Mouse (Mus musculus): ENCODE data around the gene Trim6.
"Not testable (repeated sequence)": the region's sequence is repeated elsewhere in the genome, so short reads cannot be mapped to it uniquely, and the experiment has no call there.

Gene Trim6

DNA sequence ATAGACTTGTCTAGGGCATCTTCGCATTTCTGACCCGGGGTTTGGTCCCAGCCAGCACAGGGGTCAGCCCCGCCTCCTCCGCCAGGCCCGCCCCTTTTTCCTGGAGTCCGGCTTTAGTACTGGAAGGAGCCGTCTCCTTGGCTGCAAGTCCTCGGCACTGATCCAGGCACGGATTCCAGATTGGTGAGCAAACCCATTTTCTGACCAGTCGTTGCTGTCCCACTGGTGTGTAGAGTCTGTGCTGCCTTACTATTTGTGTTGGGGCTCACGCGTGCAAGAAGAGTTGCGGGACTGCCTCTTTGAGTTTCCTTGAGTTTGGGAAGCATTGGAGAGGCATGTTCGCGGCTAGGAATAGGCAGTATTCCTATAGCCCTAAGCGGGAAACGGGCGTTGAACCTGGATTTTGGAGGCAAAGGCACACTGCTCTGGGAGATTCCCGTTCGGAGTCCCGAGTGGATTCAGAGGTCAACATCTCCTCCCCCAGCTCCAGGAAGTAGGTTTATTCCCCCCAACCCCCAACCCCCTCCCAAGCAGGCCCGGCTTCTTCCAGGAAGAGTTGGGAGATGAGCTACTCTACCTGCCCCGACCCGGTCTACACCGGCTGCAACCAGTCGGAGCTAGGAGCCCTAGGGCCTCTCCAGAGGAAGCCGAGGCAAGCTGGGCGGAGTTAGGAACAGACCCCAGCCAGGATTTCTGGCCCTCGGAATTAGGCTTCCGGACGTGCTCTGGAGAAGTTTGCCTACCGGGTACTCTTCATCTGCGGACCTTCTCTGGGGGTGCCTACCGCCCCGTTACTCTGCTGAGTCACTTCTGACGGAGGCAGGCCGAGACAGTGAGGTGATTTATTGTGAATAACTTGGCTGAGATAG is at the start of gene Trim6:
Gene Trim6, plus strand, starts transcription at position 93 of the 869 bp plus-strand sequence.
- in situ Hi-C loops (cut with MboI; ENCODE audit: low sequenced_read_pairs): no loop called here

DNA sequence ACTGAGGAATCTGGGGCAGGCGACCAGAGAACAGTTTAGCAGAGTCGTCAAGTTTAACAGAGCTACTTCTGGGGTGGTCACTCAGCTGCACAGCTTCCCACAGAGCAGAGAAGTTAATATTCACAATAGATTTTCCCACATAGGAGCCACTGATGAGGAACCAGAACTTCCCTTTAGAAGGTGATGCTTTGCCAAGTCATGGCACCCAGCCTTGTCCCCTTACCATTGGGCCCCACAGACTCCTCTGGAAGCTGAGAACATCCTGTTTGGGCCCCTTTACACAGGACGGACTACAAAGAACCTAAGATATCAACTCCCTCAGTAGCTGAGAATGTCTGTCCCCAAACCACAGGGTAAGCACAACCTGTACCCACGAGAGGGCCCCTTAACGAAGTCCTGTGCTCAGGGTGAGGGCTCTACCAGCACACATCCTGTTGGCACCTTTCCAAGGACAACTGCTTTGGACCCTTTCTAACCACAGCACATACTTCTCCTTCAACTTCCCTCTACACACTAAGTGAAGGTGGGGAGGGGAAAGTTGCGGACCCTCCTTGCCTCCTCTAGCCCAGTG is 48.9 kb upstream of the Trim6 start:
- in situ Hi-C loops (cut with MboI; ENCODE audit: low sequenced_read_pairs): no loop called here

DNA sequence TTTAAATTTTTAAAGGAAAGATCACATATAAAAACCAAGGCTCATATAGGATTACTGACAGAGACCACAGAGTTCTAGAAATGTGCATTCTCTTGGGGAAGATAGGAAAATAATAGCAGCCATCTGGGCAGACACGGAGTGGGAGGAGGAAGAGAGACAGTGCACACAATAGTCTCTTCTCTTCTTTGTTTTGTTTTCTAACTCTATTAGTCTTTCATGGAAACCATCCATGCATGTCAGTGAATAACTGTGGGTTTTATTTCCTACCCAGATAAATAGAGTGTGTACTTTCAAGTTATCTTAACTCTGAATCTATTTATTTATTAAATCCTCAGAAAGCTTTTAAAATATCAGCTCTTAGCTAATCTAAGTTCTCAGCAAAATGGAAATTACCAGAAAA is 43.5 kb upstream of the Trim6 start:
- in situ Hi-C loops (cut with MboI; ENCODE audit: low sequenced_read_pairs): no loop called here

DNA sequence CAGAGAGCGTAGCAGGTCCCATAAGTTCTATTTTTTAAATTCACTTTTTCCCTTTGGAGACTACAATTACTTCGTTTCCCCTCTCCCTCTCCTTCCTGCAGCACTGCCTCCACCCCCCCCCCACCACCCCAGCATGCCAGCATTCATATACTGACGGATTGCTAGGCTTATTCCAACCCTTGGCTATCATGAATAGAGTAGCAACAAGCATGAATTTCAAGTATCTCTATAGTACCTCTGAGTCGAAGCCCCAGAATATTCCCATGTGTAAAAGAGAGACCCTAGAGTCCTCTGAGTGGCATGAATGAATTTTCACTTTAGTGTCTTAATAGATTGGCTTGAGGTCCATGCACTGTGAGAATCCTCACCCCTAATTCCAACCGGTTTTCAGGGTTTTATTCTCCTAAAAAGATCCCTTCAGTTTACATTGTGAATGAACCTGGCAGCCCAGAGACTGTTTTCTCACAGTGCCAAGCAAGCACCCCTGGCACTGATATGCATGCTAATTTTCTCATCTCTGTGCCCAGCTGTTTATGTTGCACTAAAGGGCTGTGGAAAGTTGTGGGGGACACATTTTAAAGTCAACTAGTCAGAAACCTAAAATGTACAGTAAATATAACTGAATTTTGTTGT is 40.1 kb upstream of the Trim6 start:
- in situ Hi-C loops (cut with MboI; ENCODE audit: low sequenced_read_pairs): no loop called here

DNA sequence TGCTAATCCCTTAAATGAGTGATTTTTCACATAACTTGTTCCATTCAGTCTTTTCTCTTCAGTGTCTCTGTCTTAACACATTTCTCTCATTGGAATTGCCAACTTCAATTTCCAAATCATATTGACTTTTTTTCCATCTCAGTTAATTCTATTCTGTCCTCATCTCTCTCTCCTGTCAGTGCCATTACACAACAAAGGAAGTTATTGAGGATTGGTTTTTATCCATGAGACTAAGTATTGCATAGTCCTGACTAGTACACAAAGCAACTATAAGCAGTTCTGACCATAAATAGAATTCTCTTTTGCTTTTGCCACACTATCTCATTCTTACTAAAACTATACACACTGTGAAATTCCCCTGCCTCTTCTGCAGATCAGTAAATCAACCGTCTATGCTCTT is 39.5 kb upstream of the Trim6 start:
- in situ Hi-C loops (cut with MboI; ENCODE audit: low sequenced_read_pairs): no loop called here

DNA sequence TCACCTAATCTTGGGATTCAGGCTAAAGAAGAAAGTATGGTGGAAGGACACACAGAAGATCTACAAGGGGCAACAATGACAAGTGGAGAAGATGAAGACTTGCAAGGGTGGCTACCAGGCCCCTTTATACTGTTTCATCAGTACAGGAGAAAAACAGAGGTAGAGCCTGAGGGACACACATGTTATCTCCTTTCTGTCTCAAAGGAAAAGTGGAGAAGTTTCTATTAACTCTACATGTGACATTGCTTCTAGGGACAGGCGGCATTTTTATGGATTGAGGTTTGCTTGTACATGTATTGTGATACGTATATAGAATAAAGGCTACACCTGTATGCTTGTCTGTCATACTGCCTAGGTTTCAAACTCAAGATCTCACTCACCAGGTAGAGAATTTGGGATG is 35.3 kb upstream of the Trim6 start, which contains the start of gene Olfr648:
Gene Olfr648, minus strand, starts transcription at position 101 of the 400 bp plus-strand sequence.
- in situ Hi-C loops (cut with MboI; ENCODE audit: low sequenced_read_pairs): no loop called here

DNA sequence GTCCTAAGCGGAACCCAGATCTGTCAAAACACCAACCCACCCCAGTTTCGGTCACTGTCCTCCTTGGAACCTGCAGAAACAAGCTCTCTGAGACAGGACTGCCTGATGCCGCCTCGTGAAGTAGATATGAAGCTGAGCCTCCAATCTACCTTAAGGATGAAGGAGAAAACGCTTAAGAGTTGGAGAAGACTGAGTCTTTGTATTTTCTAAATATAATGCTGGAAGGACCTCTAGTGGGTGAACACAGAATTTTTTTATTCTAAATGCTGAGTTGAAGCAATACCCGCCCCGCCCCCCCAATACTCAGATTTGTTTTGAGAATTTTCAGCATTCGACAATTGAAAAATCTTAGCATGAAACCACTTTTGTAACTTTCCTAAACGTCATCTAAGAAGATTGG is 27.3 kb upstream of the Trim6 start:
- in situ Hi-C loops (cut with MboI; ENCODE audit: low sequenced_read_pairs): no loop called here

DNA sequence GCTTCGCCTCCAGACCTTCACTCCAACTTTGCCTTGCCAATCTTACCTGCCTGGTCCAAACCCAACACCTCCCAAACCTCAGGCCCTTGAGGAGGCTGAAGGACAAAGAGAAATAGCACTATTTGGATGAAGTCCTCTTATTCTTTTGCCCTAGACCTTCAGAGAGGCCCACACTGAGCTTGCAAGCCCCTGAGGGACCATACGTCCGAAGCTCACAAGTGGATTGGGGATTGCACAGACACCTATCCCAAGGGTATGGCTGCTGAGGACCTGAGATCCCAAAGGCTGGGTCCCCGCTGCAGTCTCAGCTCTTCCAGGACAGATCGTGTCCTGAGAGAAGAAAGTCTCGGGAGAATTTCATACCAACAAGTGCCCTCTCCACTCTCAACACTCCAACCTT is 22.7 kb upstream of the Trim6 start, which contains the start of gene Olfr649:
Gene Olfr649, minus strand, starts transcription at position 101 of the 400 bp plus-strand sequence.
- in situ Hi-C loops (cut with MboI; ENCODE audit: low sequenced_read_pairs): no loop called here

DNA sequence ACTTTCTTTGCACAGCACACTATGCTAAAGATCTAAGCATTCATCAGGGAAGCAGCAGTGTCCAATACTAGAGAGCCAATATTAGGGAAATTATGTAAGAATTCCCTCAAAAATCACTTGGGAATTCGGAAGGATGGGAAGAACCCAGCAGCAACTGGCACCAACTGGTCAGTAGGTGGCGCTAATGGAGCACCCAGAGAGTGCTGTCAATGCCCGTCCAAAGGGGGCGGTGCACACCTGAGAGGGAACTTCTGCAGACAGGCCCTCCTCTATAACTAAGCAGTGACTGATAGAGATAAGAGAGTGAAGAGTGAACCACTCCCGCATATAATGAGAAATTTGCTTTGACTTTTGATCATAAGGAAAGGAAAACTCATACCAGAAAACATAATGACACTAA is 18.8 kb upstream of the Trim6 start:
- in situ Hi-C loops (cut with MboI; ENCODE audit: low sequenced_read_pairs): no loop called here

DNA sequence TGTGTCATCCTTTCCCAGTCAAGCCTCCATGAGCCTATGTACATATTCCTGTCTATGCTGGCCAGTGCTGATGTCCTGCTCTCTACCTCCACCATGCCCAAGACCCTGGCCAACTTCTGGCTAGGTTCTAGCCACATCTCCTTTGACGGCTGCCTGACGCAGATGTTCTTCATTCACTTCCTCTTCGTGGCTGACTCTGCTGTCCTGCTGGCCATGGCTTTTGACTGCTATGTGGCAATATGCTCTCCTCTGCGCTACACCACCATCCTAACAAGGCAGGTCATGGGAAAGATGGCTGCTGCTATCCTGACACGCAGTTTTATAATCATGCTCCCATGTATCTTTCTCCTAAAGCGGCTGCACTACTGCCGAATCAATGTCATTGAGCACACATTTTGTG is 12.4 kb upstream of the Trim6 start:
- in situ Hi-C loops (cut with MboI; ENCODE audit: low sequenced_read_pairs): no loop called here

DNA sequence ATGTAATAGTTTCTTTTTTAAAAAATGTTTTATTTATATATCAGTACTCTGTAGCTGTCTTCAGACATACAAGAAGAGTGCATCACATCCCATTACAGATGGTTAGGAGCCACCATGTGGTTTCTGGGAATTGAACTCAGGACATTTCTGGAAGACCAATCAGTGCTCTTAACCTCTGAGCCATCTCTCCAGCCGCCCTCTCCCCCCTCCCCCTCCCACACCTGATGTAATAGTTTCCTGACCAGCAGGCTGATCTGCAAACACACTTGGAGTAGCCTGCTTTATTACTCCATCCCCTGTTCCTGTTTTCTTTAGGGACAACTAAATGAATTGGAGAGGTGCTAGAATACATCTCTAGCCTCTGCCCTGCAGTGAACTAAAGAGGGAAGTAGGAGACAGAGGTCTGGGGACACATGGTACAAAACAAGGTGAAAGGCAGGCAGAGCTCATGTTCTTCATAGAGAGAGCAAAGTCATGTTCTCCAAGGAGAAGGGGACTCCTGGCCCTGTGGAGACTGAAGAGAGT is 2.5 kb upstream of the Trim6 start:
- in situ Hi-C loops (cut with MboI; ENCODE audit: low sequenced_read_pairs): no loop called here

DNA sequence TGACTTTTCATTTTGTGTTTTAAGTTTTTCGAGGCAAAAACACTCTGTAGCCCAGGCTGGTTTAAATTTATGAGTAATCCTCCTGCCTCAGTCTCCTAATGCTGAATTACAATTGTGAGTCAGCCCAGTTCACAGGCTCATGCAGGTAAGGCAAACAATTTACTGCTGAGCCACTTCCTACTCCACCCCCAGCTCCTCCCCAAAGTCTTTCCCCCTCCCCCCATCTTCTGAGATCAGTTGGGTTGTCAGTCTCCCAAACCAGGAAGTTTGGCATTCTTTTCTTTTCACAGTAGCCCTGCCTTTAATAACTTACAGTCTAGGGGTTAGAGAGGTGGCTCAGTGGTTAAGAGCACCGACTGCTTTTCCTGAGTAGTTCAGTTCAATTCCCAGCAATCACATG is 712 bp upstream of the Trim6 start:
- in situ Hi-C loops (cut with MboI; ENCODE audit: low sequenced_read_pairs): no loop called here

DNA sequence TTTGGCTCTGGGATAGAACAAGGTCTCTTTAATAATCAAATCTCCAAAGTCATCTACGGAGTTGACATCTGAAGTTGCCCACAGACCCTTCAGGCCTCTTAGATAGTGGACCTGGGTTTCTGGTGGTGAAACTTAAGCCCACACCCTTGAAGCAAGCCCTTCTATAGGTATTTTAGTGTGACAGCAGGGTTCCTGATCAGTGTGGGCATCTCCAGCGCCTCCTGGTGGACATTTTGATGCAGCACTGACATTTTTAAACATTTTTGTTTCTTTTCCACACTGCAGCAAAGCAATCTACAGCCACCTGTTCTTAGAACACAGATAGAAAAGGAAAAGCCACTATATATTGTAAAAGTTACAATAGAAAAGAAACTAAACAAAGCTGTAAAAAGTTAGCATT is 12.6 kb downstream of the Trim6 start:
- in situ Hi-C loops (cut with MboI; ENCODE audit: low sequenced_read_pairs): no loop called here

DNA sequence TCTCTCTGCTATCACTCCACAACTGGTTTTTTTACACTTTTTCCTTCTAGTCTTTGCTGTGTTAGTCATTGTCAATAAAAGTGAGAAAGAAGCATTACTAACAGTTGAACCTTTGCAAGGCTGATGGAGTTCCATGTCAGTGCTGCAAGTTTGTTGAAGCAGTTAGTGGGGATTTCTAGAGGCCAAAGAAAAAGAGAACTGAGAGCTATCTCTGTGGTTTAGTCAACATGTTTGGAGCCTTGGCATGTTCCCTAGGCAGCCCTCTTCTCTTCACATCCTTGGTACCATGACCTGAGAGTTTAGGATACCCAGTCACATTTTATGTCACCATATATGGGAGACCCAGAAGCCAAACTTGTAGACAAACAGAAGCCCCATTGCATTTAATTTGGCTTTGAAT is 22.3 kb downstream of the Trim6 start:
- in situ Hi-C loops (cut with MboI; ENCODE audit: low sequenced_read_pairs): no loop called here

DNA sequence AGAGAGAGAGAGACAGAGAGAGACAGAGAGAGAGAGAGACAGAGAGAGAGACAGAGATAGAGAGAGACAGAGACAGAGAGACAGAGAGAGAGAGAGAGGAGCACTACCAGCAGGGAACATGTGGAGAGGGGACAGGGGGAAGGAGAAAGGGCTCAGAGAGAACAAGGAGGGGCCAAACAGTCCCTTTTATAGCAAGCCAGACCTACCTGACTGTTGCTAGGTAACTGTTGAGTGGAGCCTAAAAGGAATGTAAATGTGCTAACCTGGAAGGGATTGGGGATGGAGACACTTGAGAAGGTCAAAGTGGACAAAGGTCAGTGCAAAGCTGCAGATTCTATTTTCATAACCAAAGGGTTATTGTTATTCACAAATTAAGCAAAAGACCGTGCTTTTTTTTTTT is 25.0 kb downstream of the Trim6 start:
- in situ Hi-C loops (cut with MboI; ENCODE audit: low sequenced_read_pairs): no loop called here

DNA sequence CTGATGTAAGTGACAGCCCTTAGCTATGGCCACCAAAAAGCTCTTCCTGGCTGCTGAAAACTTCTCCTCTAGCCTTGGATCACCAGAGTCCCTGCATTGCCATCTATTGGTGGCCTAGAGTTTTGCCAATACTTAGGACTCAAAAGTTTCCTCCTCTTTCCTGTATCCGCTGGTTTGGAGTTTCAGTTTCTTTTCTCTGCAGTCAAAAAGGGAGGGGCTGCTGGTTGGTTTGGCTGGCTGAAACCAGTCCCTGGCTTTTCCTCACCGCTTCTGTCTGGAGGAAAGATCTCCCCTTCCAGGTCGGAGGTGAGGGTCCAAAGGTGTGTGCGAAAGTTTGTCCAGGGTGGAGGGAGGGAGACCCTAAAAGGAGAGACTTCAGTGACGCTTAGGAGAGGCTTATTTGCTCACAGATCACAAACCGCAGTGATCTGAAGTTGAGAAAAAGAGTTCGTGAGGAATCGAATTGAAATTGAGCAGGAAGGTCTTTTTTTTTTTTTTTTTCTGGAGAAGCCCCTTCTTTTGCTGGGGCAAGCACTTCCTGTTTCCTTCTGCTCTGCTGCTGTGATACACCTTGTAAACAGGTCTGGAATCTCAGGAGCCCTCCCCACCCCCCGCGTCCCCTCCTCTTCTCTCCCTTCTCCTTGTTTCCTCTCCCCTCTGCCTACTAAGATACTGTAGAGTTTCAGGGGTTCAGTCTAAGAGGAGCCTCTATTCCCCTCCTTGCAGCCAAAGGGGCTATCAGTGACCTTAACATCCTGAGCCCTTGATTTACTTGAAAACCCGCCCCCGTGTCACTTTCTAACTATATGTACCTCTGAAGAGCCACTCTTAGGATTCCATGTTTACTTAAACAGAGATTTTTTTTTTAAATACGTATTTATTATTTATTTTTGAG is 25.9 kb downstream of the Trim6 start, which contains the start of gene Trim34a:
Gene Trim34a, plus strand, starts transcription at position 171 of the 895 bp plus-strand sequence.
- in situ Hi-C loops (cut with MboI; ENCODE audit: low sequenced_read_pairs): no loop called here

DNA sequence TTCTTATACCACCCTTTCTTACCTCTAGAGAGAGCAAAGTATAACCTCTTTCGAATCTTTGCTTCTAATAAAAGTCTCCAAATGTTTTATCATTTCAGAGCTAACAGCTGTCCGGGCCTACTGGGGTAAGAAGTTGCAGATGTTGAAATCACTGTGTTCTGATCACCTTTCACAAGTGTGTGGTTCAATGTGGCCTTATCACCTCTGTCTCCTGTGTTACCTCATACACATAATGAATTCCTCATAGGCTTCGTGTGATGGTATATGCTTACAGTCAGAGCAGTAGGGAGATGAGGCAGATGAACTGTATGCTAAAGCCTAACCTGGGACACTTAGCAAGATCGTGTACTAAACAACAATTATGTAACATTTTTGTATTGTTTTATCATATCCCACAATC is 41.8 kb downstream of the Trim6 start:
- in situ Hi-C loops (cut with MboI; ENCODE audit: low sequenced_read_pairs): not testable (repeated sequence)

DNA sequence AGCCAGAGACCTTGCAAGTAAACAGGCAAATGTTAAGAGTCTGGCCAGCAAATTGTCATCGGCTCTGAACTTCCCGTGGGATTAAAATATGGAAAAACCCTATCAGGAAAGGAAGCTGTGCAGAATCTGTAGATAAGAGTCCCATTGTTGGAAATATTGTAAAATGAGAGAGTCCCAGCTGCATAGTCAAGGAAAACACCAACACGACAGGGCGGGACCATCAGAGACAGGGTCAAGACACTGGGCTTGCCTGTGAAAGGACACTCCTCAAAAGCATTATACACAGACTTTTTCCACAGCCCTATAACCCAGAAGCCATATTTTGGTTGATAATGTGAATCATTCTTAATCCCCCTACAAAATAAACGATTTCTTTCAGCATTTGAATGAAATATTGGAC is 46.7 kb downstream of the Trim6 start:
- in situ Hi-C loops (cut with MboI; ENCODE audit: low sequenced_read_pairs): not testable (repeated sequence)

DNA sequence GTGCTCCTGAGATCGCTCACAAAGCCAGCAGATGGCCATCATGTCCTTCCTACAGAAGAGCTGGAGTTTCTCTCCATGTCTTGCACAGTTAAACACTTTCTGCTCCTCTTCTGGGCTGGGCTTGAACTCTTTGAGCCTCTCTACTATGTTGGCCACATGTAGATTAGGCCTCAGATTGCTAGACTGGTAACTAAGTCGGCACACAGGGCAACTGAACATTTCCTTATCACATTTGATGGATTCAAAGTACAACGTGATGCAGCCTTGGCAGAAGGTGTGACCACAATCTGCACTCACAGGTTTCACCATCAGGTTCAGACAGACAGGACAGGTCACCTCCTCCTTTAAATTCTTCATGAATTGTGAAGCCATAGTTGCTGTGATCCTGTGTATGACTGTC is 60.8 kb downstream of the Trim6 start:
- in situ Hi-C loops (cut with MboI; ENCODE audit: low sequenced_read_pairs): not testable (repeated sequence)

Data from CH12F3 (cell line).